Mouse (Mus musculus) gastrocnemius, postnatal 36 days (tissue): Measurements from ENCODE around the gene Abtb1. TPM values are rescaled to one million over a fixed set of nuclear protein-coding genes. Genes with fewer than 3 reads are reported as not detected.

Experiments used
- total RNA-seq, 2 experiments: library from RNA; stranded (reverse); gene quantifications; 2 replicates each; pipeline ENCODE4 v1.2.3; 2021

The Abtb1 gene
- total RNA-seq, 2 experiments from 2014 or later, result 19.2 to 21.0 TPM

Other genes with a start within 250 kb of the Abtb1 start
- gene Kbtbd12, start 204.0 kb downstream of the Abtb1 start, total RNA-seq, result 10 to 100 TPM; 72.8 to 73.4 TPM
- gene Mgll, start 117.6 kb downstream of the Abtb1 start, total RNA-seq, result 10 to 100 TPM; 36.6 to 37.6 TPM
- gene Podxl2, start 33.1 kb upstream of the Abtb1 start, total RNA-seq, result 10 to 100 TPM; 45.1 to 50.5 TPM
- 1 to 10 TPM; 4.2 to 5.6 TPM for gene Mcm2, start 56.8 kb upstream of the Abtb1 start, total RNA-seq
- gene Tpra1, start 60.3 kb upstream of the Abtb1 start, total RNA-seq, result 10 to 100 TPM; 24.4 to 27.4 TPM